Mouse (Mus musculus) erythroblast, adult 5-6 weeks (primary cell): Measurements from ENCODE around the gene Ccdc33. TPM values are rescaled to one million over a fixed set of nuclear protein-coding genes. Genes with fewer than 3 reads are reported as not detected.
A peak's percentile ranks its signal among the peaks of the same experiment; 100 is the strongest.

Experiments
- ATAC-seq: replicated peaks from 2 replicates; pipeline ENCODE4 v1.8.0; 2016; ENCODE audit warnings: moderate number of reproducible peaks, mild to moderate bottlenecking, moderate TSS enrichment, inconsistent platforms; ENCODE audit not compliant: poor library complexity, low FRiP score, severe bottlenecking
- total RNA-seq, 2 experiments: library from RNA; stranded (forward) in 1 of 2; stranded (reverse) in 1 of 2; fragments of 150-400 nt in 1 of 2; fragments of 200-764, 138-1000 nt in 1 of 2; gene quantifications; 2 replicates each; pipeline versions ENCODE4 v1.2.3 to v1.2.4; 2015 to 2017; ENCODE audit warnings: low replicate concordance in 2 of 2

The Ccdc33 gene
- total RNA-seq, 2 experiments from 2014 or later, result not detected

GRCm38 (mm10) chr9:58099836-58100565, 18.6 kb downstream of the Ccdc33 start:
- ATAC-seq, result no peak

- no peak for ATAC-seq
These were observed 21.9 kb downstream of the Ccdc33 start for GRCm38 (mm10) chr9:58096629-58097301.

GRCm38 (mm10) chr9:58095977-58096376, 22.6 kb downstream of the Ccdc33 start:
- ATAC-seq, result no peak

GRCm38 (mm10) chr9:58093776-58094175, 24.8 kb downstream of the Ccdc33 start:
- ATAC-seq, result no peak

GRCm38 (mm10) chr9:58092581-58093269, 25.9 kb downstream of the Ccdc33 start:
- no peak for ATAC-seq

GRCm38 (mm10) chr9:58091623-58092425, 26.8 kb downstream of the Ccdc33 start:
- peak; percentile 46; the same call in 1 of the 2 replicates for ATAC-seq

- no peak for ATAC-seq
These were observed 31.2 kb downstream of the Ccdc33 start for GRCm38 (mm10) chr9:58087277-58087998.

- ATAC-seq, result no peak
These were observed 31.8 kb downstream of the Ccdc33 start for GRCm38 (mm10) chr9:58086861-58087260.

GRCm38 (mm10) chr9:58086203-58086602, 32.4 kb downstream of the Ccdc33 start:
- no peak for ATAC-seq

GRCm38 (mm10) chr9:58085074-58085473, 33.5 kb downstream of the Ccdc33 start:
- ATAC-seq, result no peak

- ATAC-seq, result no peak
These were observed 34.0 kb downstream of the Ccdc33 start for GRCm38 (mm10) chr9:58084586-58084985.

GRCm38 (mm10) chr9:58074561-58074960, 44.1 kb downstream of the Ccdc33 start:
- no peak for ATAC-seq

GRCm38 (mm10) chr9:58067546-58067945, 51.1 kb downstream of the Ccdc33 start:
- ATAC-seq, result no peak

GRCm38 (mm10) chr9:58066731-58067095, 51.9 kb downstream of the Ccdc33 start:
- ATAC-seq, result no peak

- ATAC-seq, result no peak
These were observed 52.5 kb downstream of the Ccdc33 start for GRCm38 (mm10) chr9:58065977-58066730.

GRCm38 (mm10) chr9:58065532-58065931, 53.1 kb downstream of the Ccdc33 start:
- no peak for ATAC-seq

GRCm38 (mm10) chr9:58063531-58063930, 55.1 kb downstream of the Ccdc33 start, which contains the start of gene Stra6:
Gene Stra6, plus strand, starts transcription at chr9:58063788.
- no peak for ATAC-seq
